Mouse (Mus musculus): ENCODE measurements around the gene Gm20388.

Gm20388 gene

DNA sequence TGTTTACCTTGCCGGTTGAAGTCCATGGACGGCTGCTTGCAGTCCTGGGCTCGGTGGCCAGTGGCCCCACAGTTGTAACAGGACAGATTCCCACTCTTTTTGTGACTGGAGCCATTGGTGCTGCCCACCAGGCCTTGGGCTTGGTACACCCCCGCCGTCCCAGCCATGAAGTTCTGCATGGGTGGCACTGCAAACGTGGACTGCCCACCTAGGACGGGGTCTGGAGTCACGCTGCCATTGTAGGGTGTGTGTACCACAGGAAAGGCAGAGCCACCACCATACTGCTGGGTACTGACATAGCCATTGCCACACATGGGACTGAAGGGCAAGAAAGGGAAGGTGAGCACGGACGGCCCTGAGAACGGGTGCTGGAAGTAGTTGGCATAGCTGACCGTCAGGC lies 1693.2 kb downstream of the Gm20388 start:
- DNase-seq (ENCODE audit: low spot score): no peak

DNA sequence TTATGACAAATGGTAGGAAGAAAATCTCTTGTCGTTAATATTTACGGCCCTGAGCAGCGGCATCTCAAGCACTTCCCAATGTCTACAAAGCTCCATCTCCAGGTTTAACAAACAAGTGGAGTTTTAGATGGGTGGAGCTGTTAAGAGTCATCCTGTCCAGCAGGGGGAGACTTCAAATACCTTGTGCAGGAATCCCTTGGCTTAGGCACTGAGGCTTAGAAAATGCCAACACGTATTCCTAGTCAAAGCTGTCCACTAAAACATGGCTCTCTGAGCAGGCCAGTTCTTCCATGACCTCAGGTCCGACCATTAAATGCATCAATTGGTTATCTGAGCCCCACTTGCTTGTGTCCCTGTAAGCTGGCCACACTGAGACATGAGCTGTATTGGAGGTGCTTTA lies 1697.0 kb downstream of the Gm20388 start:
- DNase-seq (ENCODE audit: low spot score): no peak

DNA sequence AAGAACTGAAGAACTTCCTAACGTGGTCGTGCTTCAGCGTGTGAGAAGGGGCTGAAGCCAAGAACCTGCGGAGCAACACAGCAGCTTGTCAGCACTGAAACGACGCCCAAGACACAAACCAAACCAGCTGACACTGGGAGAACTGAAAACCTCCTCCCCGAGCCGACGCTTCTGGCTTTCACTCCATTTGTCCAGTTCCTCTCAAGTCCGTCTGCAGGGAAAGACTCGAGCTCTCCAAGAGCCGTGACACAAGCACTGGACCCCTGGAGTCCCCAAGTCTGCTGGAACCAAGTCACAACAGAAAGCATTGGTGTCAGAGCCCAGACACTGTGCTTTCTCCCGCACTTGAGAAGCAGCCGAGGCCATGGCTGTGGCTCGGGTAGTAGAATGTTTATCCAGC lies 1698.6 kb downstream of the Gm20388 start:
- no peak for DNase-seq (ENCODE audit: low spot score)

DNA sequence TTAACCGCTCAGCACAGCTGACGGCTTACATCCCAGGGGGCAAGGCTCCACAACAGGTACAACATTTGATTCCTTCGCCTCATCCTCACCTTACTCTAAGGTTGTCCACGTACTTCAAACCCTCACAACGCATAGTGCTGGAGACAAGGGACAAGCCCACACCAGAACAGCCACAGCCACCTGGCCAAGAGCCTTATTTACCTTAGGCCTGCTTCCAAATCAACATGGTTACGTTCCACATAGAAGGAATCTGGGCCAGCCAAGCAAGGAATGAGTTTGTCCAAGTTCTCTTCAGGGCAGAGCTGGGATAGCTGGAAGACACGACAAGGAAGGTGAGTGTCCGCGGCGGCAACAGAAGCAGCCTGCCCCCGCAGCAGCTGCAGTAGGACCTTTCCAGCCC lies 1699.3 kb downstream of the Gm20388 start:
- DNase-seq (ENCODE audit: low spot score): no peak

DNA sequence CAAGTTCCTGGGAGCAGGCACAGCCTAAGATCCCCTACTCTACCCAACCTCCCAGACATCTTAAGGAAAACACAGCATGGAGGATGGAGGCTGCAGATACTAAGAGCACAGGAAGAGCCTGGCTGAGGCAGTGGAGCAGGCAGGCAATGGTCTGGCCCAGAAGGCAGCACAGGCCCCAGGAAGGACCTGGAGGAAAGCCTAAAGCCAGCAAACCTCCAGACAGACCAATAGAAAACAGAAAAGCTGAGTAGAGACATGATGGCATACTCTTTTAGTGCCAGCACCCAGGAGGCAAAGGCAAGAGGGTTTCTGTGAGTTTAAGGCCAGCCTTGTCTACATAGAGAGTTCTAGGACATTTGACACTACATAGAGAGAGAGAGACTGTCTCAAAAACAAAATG lies 1702.8 kb downstream of the Gm20388 start:
- no peak for DNase-seq (ENCODE audit: low spot score)

DNA sequence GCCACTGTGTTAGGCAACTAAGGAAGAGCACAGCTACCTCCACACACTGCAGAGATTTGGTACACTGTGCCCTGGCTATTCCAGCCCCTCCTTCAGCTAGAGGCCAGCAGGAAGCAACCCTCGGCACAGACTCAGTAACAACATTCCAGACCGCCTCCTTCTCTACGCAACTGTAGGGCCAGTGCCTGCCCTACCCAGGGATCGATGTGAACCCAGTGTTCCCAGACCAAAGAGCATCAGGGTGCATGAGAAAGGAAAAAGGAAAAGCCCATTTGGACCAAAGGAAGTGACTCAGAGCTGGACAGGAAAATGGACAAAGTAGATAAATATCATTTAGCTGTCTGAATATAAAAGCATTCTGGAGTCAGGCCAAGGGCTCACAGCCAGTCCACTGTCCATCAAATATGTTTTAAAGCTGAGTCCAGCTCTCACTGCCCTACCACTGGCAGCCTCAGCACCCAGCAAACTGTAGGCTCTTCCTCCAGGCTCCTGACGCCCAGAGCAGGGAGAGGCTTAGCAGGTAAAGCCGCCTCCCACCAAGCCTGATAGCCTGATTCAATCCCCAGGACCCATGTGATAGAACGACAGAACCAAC lies 1708.9 kb downstream of the Gm20388 start:
- DNase-seq (ENCODE audit: low spot score): no peak

DNA sequence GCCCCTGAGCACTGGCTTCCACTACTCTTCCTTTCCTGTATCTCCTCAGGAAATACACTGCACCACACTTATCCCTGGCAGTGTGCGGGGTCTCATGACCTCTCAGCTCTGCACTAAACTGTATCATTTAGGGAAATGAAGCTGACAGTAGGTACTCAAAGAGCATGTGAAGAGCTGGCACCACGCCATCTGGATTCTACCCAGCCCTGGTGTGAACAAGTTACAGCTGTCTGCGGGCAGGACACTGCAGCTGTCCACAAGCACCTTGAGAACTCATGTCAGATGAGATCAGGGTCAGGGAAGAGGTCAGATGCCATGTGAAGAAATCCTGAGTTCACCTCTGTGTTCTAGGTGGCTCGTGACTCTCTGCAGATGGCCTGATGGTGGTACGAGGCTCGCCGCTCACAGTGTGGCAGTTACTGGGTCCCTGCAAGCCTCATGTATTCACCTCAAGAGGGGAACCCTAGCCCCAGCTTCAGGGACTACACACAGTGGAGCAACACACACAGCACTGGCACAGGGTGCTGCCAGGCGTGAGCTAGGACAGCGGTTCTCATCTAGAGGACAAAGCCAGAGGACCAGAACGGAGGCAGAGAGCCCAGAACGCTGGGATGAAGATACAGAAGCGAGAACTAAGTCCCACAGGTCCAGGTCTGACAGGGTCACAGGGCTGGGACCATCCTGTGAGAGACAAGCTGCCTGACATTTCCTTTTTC lies 1710.3 kb downstream of the Gm20388 start:
- no peak for DNase-seq (ENCODE audit: low spot score)

DNA sequence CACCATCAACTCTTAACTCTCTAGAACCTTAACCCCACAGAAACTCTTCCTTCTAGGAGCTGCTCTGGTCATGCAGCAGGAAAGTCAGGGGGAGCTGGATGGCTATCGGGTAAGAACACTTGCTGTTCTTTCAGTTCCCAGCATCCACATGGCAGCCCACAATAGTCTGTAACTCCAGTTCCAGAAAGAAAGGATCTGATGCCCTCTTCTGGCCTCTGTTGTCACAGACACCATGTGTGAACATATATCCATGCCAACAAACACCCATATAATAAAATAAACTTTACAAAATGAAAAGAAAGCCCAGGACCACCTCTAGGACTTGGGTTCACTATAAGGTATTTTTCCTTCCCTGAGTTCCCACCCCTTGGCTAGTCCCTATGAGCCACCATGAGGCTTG lies 1711.2 kb downstream of the Gm20388 start:
- no peak for DNase-seq (ENCODE audit: low spot score)

DNA sequence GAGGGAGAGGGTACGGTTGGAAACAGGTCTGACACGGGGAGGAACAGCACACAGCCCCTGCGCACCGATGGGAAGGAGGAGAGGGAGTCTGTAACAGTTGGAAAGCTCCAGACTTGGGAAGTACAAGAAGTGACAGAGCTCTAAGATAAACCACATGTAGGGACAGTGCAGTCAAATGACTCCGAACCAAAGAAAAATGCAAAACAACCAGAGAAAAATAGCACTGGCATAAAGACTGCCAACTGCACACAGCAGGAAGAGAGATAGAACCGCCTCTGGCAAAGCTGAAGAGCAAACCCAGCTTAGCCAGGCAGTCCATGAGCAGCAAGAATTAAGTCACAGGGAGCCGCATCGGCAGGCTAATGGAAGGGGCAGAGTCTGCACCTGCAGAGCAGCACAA lies 1712.4 kb downstream of the Gm20388 start:
- no peak for DNase-seq (ENCODE audit: low spot score)

DNA sequence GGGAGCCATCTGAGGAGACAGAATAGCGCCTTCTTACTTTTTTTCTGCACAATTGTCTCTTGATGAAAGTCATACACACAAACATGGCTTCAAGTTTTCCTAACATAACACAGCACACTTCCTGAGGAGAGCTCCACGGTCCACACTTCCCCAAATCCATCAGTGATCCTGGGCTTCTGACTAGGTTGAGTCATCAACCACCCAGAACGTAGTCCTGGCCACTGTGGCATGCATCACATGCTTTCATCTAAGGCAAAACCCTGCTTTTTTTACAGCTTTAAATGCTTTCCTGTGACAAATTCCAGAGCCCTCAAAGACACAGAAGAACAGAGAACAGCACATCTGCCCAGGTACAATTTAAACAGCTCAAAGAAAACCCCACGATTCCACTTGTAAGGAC lies 1718.0 kb downstream of the Gm20388 start:
- no peak for DNase-seq (ENCODE audit: low spot score)

DNA sequence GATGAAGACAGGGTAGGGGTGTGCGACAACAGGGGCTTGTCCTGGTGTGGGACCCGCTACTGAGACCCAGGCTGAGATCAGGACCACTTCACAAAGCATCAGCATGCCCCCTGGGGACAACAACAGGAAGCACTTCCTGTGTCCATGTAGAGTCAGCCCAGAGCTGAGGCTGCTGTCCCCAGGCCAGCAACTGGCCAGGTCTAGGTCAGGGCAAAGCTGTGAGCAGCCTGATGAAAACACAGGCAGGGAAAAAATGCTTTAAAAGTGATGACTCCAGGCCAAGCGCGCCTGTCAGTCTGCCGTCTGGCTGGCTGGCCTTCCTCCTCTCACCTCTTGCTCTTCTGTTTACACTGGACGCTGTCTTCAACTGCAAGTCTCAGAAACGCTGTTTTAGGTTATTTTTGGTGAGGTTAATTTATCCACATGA lies 1721.0 kb downstream of the Gm20388 start:
- DNase-seq (ENCODE audit: low spot score): peak; percentile 25

DNA sequence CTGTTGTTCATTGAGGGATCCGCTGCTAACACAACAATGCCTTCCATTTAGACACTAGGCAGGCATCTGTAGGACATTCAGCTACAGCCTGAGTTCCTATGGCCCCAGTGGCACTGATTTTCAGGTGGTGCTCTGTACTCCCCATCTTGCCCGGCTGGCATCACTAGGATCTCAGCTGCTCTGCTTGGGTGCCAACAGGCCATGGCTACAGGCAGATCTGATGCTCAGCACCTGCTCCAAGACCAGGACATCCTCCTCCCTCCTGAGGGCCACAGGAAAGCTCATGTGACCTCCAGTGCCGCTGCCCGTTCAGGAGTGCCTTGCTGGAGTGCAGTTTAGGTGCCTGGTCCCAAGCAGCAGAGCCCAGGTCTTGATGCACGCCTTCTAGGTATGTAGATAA lies 1721.8 kb downstream of the Gm20388 start:
- DNase-seq (ENCODE audit: low spot score): no peak

DNA sequence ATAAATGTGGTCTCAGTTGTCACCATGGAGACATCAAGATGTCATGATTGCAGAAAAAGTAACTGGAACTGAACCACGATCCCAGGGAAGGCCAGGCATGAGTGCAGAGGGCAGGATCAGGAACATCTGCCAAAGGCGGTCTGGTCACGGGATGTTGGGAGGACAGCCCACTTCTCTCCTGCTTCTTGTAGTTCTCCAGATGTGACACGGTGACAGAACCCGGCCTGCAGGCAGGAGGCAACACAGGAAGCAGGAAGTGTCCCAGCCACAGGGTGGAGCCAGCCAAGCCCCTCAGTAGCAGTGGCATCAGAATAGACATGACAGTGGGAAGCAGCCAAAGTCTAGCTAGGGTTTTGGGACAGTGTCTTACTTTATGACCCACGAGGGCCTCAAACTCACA lies 1724.9 kb downstream of the Gm20388 start:
- DNase-seq (ENCODE audit: low spot score): no peak

DNA sequence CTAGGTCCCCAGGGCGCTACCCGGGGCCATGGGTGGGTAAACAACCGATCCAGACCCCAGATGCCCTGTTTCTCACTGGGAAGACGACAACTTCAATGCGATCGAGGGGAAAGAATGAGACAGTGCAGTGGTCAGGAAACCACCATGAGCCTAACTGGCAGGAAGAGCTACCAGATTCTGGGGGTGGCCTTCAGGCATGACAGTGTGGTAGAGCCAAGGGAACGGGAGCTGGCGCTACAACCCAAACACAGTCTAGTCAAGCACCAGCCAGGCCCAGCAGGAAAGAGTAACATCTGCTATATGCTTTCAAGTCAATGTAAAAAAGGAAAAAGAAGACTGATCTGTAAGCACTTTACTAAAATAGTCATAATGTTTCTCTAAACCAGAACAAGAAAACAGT lies 1725.5 kb downstream of the Gm20388 start:
- DNase-seq (ENCODE audit: low spot score): no peak

DNA sequence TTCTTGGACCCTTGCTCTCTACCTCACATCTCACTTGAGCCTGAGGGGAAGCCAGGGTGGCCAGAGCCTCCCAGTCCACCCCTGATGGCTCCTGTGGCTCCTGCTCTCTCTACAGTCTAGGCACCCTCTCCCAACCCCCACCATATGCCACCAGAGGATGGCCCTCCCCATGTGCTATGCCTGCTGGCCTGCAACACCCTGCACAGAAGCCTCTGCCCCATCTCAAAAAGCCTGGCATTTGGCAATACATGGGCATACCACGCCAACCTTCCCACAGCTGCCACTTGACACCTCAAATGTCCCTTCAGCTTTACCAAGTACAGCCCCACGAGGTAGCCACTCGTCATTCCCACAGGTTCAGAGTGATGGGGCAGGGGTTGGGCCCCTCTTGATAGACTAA lies 1732.2 kb downstream of the Gm20388 start:
- no peak for DNase-seq (ENCODE audit: low spot score)

DNA sequence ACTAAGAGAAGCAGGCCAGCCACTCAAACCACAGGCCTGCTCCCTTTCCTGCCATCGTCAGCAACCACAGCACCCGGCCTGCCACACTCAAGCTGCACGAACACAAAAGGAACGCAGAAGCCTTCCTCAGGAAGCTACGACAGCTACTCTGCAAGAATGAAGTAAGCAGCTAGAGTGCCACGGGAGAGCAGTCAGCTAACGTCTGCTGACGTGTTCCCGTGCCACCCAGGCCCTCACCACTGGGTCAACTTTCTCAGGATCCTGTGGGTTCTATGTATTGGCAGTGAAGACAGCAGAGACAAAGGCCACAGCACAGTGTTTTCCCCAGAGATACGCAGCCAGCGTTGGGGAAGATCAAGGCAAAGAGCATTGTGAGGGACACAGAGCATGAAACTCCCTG lies 1732.7 kb downstream of the Gm20388 start:
- no peak for DNase-seq (ENCODE audit: low spot score)

DNA sequence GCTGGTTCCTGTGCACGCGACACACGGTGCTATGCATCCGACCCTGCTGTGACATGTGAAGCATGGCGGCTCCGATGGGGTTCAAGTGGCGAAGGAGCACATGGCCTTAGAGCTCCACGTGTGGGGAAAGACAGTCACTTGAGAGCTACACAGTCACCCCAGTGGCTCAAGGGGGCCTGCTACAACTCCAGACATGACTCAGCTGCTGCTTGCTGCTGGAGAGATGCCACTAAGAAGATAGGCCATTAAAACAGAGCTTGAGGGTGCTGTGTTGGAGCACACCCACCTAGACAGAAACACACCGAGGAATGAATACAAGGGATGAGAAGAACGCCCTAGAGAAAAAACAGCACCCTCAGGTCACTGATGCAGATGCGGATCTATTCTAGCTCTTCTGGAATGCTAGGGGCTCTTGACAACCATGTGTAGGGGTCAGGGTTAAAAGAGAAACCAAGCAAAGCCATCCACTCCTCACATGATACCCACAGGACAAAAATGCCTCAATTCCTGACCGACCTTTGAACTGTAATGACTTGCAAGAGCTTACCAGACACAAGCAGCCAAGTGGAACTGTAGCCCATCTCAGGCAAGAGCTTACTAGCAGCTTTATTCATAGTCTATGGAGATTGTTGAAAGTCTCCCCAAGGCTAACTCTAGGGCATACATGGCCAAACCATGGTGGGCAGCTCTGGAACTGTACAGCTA lies 1737.0 kb downstream of the Gm20388 start:
- DNase-seq (ENCODE audit: low spot score): no peak

DNA sequence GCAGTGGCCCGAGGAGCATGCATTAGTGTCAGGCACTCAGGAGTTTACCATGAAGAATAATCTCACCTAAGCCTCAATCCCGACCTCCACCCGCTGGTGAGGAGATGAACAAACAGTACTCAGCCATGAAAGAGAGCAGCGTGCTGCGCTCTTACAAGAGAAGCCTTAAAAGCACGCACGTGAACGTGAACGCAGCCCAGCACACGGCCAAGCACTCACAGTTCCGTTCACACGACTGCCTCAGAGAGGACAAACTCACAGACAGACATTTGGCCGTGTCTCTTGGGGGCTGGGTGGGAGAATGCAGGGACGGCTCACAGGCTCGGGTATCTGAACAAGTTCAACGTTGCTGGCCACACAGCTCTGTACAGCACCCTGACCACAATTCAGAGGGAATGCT lies 1737.8 kb downstream of the Gm20388 start:
- DNase-seq (ENCODE audit: low spot score): no peak

DNA sequence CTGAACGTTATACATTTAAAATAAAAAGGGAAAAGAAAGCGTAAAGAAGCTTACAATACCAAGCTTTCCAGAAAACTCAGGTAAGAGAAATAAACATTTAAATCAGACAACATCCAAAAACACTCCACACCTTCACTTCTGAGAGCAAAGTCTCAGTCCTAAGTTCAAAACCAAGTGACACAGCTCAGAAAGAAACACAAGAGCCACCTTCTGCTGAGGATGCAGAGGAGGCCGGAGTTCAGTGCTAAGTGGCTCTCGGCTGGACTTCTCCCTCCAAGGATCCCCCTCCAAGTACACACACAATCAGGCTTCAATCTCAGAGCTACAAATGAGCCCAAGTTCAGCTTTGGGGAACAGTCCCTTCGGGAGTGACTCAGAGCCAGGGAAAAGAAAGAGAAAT lies 1738.8 kb downstream of the Gm20388 start:
- DNase-seq (ENCODE audit: low spot score): no peak

DNA sequence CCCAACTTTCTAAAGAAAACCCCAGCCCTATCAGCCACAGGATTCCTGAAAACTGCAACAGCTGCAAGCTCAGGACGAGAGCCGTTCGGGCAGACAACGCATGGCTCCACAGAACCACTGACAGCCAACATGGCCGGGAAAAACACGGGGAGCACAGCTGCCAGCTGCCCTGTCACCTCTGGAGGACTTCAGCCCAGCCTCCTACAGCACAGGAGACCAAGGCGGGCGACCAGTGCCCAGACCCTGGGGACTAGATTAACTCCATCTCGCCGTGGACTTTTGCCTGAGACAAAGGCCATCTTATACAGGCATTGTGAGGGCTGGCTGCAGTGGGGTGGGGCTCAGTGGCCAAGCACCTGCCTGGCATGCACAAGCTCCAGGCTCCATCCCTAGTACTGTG lies 1739.3 kb downstream of the Gm20388 start:
- DNase-seq (ENCODE audit: low spot score): no peak

DNA sequence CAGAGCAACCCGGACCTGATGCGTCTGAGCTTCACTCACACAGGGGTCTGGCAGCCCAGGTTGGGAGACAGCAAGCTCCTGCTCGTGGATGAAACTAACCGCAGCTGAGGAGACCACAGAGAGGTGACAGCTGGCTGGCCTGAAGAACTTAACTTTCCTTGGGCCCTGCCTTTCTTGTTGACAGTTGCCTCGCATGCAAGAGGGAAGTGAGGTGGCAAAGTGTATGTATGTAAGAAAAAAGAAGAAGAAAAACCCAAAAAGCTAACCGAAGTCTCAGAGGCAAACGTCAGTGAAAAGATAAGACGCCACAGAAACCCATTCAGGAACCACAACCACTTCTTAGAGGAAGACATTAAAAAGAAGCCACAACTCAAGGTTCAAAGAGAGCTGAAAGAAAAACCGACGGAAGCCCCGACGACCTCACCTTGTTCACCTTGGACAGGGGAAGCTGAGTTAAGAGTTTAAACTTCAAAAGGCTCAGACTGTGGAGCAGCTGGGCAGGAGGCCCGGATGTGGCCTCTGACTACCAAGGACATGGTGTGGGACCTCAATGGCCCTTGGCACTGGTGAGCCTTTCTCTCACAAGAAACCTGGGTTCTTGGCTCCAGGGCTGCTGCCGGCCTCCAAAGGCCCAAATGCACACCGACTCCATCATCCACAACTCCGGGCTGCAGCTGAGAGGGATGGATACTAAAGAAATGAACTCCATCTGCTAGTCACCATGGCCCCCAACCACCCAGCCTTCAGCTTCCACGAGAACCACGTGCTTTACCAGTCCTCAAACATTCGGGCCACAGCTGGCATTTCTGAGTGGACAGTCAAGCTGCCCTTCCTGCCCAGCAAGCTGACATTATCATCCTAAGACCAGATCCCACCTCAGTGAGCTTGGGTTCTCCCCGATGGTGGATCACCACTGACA lies 1740.0 kb downstream of the Gm20388 start:
- DNase-seq (ENCODE audit: low spot score): no peak

DNA sequence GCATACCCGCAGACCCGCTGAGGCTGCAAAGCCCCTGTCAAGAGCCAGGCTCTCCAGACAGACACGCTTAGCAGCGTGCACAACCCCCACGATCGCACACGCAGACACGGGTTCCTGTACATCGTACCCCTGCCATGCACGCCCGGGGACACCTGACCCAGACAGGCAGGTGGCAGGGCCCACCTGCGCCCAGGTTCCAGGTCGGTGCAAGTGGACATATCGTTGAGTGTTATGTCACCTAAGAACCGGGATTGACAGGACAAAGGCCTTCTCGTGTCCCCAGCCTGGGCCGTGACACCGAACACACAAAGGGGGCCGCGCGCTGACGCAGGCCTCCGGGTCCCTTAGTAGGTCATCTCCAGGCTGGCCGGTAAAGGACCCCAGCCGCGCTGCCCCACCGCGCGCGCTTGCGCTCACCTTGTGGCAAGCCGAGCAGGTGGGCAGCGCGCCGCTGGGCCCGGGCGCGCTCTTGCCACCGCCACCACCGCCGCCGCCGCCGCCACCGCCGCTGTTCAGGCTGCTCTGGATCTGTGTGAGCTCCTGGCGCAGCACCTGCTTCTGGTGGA lies 1740.8 kb downstream of the Gm20388 start:
- DNase-seq (ENCODE audit: low spot score): no peak
